Mouse (Mus musculus) monocyte, adult 2 months (primary cell): ENCODE results near the gene Gpld1.
"Not testable (repeated sequence)": the region's sequence is repeated elsewhere in the genome, so short reads cannot be mapped to it uniquely, and the experiment has no call there.

Experiments used
- DNase-seq, 2 experiments: peaks; one replicate each; pipeline ENCODE4 v3.0.0; 2022; ENCODE audit warnings: low spot score in 2 of 2, low read depth in 1 of 2

Gpld1 gene

DNA sequence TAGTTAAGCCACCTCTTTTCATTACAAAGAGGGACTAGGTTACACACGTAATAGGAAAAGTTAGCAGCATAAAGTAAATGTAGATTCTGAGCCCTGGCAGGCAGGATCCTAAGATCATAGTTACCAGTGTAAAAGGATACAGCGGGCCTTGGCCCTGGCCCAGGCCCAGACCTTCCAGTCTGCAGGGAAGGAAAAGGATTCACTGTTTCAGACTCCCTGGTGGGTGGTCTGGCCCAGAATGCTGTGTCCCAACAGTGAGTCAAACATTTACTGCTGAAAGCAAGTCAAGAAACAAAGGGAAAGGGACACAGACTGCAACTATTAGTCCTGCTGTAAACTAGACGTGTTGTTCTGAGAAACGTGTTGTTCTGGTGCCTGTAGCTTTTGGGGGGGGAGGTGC is 2.6 kb downstream of the Gpld1 start:
- DNase-seq, result no peak

DNA sequence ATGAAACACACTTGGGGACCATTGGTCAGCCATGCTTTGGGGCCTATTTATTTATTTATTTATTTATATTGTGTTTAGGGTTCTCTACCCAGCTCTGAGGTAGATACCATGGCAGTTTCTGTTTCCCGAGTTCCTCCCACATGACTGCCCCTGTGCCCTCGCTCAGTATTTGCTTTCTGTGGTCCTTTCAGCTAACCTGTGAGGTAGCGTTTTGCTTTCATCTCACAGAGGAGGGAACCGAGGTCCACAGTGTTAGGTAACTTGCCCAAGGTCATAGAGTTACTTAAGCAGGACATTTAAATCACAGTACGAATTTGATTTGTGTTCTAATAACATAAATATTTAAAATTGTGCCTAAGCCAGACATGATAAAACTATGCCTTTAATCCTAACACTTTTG is 4.2 kb downstream of the Gpld1 start:
- no peak for DNase-seq

DNA sequence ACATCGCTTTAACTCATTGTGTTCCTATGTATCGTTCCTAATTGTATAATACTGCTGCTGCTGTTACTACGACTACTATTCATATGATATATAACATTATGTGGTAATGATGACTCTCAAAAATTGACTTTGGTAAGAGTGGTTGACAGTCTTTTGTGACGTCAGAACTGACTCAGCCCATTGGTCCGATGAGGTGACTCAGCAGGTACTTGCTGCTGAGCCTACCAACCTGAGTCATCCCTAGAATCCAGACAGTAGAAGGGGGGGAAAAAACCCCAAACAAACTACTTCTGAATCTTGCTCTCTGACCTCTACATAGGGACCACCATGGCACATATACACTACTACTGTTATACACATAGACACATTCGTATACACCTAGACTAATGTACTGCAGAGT is 5.9 kb downstream of the Gpld1 start:
- no peak for DNase-seq

DNA sequence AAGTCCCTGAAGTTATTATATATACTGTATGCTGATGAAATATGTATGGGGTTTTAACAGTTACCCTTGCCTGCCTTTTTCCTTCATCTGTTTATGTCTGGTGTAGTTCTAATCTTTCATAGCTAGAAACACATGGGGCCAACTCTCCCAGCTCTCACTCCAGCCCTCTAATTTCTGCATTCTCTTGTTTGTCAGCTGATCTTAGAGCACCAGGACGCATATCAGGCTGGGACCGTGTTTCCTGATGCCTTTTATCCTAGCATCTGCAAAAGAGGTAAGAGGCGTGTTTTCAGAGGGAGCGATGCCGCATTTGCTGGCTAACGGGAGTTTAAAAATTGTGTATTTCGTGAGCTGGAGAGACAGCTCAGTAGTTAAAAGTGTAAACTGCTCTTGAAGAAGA is 9.7 kb downstream of the Gpld1 start:
- no peak for DNase-seq

DNA sequence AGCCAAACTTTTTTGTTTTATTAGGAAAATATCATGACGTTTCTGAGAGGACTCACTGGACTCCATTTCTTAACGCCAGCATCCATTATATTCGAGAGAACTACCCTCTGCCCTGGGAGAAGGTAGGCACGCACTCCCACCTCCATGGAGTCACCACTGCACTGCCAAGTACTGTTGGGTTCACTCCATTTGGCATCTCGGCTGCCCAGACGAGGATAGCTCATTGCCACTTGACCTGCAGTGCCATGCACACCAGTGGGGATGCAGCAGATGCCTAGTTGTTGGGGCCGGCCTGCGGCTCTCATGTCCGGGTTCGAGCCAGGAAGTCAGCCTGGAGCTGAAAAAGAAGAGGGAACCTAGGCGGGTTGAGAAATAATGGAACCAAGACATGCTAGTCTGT is 12.1 kb downstream of the Gpld1 start:
- no peak for DNase-seq

DNA sequence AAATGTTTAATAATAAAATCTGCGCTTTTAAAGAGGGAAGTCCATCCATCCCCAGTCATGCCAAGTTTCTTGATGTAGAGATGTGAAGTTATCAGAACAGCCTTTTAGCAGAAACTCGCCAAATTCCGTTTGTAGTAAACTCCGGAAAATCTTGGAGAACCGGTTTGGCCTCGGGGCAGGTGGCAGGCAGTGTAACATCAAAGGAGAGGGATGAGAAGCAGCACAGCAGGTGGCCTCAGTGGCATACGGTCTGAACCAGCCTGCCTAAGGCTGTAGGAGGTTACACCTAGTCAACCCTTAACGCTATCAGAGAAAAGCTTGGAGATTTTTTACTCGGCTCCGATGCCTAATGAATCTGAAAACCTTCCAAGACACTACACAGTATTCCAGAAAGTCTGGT is 12.5 kb downstream of the Gpld1 start:
- no peak for DNase-seq

DNA sequence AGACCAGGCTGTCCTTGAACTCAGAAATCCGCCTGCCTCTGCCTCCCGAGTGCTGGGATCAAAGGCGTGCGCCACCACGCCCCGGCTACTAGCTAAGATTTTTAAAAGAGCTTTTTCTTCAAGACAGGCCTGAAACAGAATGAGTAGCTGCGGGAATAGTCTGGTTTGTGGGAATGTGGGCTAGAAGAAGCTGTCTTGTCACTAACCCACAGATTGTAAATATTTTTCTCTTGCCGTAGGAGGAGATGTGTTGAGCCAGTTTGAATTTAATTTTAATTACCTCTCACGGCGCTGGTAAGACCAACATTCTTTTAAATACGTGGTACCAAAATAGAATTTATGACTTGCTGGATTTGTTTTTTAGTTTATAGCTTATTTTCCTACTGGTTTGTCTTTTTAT is 15.7 kb downstream of the Gpld1 start:
- DNase-seq, result no peak

DNA sequence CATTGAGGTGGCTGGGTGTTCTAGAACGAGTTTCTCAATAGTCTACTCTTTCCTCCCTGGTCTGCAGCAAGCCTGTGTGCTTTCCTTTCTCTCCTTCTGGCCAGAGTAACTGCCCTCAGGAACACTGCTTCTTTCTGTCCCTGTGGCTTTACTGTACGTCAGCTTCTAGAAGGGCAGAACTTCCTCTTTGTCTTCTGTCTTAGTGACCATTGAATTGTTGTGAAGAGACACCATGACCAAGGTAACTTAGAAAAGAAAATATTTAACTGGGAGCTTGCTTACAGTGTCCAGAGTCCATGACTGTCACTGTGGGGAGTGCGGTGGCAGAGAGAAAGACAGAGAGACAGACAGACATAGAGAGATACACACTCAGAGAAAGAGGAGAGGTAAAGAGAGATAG is 17.1 kb downstream of the Gpld1 start:
- no peak for DNase-seq

DNA sequence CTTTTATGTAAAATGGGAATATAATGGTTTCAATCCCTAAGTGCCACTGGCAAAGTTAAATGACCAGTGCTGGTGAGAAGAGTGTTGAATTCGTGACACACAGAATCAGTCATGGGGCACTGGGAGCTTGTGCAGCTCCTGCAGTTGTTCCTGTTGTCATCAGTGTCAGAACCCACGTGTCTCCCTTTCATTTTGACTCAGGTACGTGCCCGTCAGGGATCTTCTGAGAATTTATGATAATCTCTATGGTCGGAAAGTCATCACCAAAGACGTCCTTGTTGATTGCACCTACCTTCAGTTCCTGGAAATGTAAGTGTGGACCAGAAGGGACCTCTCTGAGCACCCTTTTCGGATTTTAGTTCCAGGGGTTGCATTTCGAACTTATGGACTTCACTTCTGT is 19.2 kb downstream of the Gpld1 start:
- DNase-seq, result no peak

DNA sequence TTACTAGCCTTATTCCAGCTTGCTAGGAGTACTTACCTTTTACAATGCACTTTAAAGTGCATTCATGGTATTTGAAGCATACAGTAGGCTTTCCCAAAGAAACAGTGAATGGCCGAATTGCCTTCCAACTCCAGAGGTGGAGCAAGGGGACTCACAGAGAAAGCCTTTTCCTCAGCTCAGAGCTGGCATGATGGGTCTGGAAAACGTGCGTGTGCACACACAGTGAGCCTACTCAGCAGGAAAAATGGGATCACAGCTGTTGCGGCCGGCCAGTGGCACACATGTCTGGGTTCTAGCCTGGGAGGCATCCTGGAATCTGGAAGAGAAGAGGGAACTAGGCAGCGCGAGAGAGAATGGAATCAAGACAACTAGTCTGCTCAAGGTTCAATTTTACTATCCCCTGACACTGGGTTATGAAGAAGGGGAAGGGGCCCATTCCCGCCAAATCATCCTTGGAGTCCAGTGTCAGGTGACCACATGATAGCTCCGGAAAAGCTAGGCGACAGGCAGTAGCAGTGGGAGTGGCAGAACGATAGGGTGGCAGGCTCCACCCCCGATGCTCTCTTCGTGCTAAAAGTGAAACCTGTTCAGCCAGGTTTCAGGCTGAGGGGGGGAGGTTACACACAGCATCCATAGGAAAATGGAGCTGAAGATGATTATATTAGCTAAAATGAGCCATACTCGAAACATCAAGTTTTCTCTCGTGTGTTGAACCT is 22.3 kb downstream of the Gpld1 start:
- DNase-seq, result no peak

DNA sequence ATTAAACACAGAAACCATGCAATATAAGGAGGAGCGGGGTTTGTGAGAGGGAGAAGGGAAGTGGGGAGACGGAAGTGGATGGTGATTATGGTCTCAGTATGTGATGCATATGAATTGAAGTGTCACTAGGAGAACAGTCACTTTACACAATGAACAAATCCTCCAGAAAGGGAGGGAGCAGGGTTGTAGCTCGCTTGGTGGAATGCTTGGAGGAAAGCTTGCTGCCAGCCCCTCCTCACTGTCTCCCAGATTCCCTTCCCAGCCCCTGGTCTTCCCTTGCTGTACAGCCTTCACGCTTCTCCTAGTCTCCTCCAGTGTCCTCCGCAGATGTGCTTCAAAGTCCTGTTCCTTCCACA is 22.9 kb downstream of the Gpld1 start:
- no peak for DNase-seq

DNA sequence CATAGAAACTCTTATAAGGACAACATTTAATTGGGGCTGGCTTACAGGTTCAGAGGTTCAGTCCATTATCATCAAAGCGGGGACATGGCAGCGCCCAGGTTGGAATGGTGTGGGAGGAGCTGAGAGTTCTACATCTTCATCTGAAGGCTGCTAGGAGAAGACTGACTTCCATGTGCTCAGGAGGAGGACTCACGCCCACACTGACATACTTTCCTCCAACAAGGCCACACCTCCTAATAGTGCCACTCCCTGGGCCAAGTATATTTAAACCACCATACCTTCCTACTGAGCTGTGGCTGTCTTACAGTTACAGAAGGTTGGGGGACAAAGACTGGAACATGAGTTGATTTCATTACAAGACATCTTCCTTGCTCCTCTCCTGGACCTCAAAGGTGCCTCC is 28.8 kb downstream of the Gpld1 start:
- not testable (repeated sequence) for DNase-seq

DNA sequence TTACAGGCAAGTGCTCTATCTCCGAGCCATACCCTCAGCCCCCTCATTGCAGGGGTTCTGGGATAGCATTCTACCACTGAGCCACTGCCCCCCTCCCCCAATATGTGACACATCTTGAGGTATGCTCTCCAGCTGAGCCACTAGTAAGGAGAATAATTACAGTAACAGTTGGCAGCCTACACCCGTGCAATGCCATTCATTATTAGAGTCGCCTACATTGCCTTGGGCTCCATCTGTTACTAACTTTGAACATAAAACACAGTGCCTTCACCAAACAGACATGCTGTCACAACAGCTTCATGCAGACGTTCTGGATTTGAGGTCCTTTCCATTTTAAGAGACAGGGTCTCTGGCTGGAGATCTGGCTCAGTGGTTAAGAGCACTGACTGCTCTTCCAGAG is 33.4 kb downstream of the Gpld1 start:
- DNase-seq, result no peak

DNA sequence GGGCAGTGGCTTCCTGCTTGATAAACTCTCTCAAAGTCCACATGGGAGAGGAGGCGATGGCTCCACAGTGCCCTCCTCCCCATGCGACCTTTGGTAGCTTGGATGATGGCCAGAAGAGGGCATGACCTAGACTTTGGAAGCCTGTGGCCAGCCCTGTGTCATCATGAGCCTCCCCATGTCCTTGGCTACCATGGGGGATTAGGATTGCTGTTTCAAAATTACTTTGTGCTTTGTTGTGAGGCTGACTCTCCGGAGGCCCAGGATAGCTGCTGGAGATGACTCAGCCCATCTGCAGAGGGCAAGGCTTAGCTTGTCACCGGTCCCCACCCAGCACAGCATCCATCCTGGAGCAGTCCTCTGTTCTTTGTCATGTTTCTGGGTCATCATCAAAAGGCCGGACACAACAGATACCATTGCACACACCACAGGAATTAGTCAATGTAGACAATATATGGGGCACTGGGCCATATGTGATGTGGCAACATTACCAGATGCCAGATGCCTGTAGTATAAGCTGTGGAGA is 34.9 kb downstream of the Gpld1 start:
- DNase-seq, result no peak

DNA sequence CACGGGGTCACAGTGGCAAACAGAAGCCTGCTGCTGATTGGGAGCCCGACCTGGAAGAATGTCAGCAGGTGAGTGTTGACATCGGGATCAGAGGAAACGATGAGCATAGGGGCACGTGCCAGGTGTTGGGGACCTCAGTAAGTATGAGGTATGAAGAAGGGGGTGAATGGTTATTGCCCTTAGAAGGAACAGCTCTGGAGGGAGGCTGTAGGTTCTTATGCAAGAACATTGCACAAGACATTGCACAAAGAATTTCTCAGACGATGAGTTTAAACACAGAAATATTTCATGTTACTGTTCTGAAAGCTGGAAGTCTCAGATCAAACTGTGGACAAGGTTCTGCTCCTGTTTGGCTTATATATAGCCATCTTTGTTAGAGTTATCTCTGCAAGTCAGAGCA is 38.1 kb downstream of the Gpld1 start:
- DNase-seq, result peak in 1 of 2 experiments; percentile 8

DNA sequence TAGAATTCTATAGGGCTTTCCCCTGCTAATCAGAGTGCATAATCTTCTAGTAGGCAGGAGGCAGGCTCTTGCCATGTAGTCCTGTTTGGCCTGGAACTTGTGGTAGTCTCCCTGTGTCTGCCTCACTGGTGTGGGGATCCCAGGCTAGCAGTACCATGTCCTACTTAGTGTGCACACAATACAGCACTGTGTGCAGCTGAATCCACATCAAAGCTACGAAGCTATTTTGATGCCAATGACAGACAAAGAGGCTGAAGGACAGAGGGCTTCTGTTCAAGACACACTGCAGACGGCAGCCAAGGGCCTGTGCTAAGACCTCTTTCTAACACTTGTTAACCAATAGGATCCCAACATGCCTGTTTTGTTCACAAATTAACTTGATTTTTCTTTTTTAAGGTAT is 42.5 kb downstream of the Gpld1 start:
- no peak for DNase-seq

DNA sequence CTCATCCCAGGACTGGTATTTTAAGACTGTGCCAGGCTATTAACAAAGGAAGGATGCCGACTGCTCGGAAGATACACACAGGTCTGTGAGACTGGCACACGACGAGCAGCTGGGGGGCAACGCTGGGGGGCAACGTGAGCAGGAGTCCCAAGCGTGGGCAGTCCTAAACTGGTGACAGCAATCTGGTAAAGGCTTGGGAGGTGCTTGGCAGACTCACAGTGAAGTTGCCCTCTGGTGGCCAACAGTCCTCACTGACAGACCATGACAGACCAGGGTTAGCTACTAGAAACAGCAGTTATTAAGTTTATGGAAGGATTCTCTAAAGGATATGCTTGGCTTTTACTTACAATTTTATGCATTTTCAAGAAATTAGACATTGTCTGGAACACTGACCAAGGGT is 45.4 kb downstream of the Gpld1 start:
- no peak for DNase-seq

DNA sequence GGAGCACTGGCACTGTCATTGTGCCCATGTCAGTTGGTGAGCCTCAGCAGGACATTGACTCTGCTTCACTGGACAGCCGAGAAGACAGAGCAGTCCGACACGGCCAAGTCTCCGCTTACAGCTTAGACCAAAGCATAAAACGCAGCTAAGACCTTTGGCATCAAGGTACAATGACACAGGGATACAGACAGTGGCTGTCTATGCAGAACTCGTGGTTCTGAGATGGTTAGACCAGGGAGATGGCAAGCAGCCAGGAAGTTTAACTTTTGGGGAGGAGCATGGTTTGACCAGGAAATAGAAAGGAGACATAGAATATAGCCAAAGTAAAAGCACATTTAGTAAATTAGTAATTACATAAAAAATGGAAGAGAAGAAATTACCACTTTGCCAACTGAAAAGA is 46.1 kb downstream of the Gpld1 start:
- DNase-seq, result no peak

DNA sequence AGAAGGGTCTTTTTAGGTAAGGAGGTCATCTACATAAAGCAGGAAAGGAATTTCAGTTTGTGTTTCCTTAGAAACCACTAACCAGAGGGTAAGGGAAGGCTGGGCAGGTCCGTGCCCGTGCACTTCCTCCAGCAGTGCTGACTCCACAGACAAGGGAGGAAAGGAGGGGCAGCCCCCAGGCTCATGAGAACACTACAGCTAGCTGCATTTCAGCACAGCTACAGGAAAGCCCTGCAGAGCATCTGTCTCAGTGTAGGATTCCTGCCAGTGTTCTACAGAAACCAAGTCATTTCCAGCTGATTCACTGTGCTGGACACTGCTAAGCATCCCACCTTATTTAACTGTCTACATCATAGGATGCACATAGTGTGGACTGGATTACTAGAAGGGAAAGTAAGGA is 50.2 kb downstream of the Gpld1 start:
- no peak for DNase-seq

DNA sequence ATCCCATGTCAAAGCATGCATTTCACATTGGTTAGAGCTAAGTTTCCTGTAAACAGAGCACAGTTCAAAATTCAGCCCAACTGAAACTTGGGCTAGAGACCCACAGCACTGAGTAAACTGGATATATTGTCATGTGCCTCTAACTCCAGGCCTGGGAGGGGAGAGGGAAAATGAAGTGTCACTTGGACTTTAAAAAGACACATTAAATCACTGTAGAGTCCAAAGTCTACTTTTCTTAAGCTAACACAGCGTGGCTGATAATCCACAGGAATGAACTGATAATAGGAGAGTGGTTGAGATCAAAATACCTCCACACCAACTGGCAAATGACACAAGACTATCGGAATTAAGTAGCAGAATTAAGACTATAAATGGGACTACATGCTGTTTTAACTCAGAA is 56.6 kb downstream of the Gpld1 start:
- no peak for DNase-seq

DNA sequence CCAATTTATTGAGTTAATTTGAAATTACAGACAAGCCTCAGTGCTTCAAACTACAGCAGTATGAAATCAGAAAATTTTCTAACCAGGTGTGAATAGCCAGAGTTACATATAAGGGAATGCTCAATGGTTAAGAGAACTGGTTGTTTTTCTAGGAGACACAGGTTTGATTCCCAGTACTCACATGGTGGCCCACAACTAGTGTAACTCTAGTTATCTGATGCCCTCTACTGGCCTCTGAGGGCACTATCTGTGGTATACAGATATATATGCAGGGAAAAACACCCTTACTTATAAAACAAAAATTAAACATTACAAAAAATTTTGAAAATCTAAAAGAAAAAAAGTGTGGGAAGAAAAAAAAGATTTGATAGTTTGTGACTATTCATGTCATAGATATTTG is 60.0 kb downstream of the Gpld1 start:
- no peak for DNase-seq

DNA sequence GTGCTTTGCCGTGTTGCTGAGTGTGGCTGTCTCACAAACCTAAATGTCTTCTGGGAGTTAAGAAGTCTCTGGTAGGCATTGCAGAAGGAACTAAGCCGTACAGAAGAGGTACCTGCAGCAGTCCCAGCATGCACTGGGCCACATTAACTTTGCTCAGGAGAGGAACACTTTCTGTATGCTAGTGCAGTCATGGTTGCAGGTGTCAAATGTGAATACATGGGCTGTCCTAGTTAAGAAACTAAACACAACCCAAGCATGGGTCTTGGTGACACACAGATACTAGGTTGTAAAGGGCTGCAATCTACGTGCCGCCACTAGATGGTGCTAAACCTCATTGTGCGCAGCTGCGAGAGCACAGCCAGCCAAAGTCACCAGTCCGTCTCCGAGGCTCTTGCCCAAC is 64.2 kb downstream of the Gpld1 start:
- DNase-seq, result peak in 1 of 2 experiments; percentile 19

DNA sequence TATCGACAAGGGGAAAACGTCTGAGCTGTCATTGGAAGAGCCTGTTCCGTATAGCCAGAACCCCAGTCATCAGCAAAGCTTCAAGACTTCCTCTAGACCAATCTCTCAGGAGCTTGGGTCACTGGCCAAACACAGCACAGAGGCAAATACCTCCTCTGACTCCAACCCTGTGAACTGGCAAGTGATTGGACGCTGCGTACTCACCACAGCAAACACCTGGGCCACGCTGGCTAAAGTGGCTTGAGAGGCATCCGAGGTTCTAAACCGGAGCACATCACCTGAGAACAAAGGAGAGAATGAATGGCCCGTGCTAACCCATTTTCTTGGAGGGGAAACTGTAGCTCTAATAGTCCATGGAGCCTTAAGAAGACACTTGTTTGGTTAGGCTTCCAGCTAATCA is 75.4 kb downstream of the Gpld1 start:
- no peak for DNase-seq
